Mouse (Mus musculus) embryonic facial prominence, embryonic 12.5 days (tissue): ENCODE measurements around the gene Foxd2. TPM values are rescaled to one million over a fixed set of nuclear protein-coding genes. Genes with fewer than 3 reads are reported as not detected.

Experiments
- ATAC-seq: fragments of 200-750 bp; cut with Nextera tagmentation; 2 replicates; pipeline ENCODE4 v1.8.0; 2017; ENCODE audit not compliant: insufficient number of reproducible peaks, insufficient read depth, low FRiP score, low TSS enrichment
- H3K27ac ChIP-seq: fragments of 300-500 bp; sonication (generic); 2 replicates; pipeline ENCODE4 v1.5.1; 2016; ENCODE audit warnings: mild to moderate bottlenecking
- H3K27me3 ChIP-seq: fragments of 300-500 bp; sonication (generic); 2 replicates; pipeline ENCODE4 v1.6.1; 2016; ENCODE audit warnings: mild to moderate bottlenecking, moderate library complexity
- H3K36me3 ChIP-seq: fragments of 300-500 bp; sonication (generic); 2 replicates; pipeline ENCODE4 v1.6.1; 2016; ENCODE audit warnings: mild to moderate bottlenecking
- H3K4me1 ChIP-seq: fragments of 300-500 bp; sonication (generic); 2 replicates; pipeline ENCODE4 v1.6.1; 2016
- H3K4me2 ChIP-seq: fragments of 300-500 bp; sonication (generic); replicated peaks from 2 replicates; pipeline ENCODE4 v1.6.1; 2016; ENCODE audit warnings: mild to moderate bottlenecking, moderate library complexity
- H3K4me3 ChIP-seq: fragments of 300-500 bp; sonication (generic); 2 replicates; pipeline ENCODE4 v1.5.1; 2016; ENCODE audit warnings: mild to moderate bottlenecking
- H3K9ac ChIP-seq: fragments of 300-500 bp; sonication (generic); 2 replicates; pipeline ENCODE4 v1.6.1; 2016; ENCODE audit warnings: mild to moderate bottlenecking, moderate library complexity
- H3K9me3 ChIP-seq: fragments of 300-500 bp; sonication (generic); 2 replicates; pipeline ENCODE4 v1.6.1; 2016; ENCODE audit warnings: mild to moderate bottlenecking, moderate library complexity
- WGBS: fragments of 180-500 bp; shearing (Covaris S2); methylation state at CpG from one replicate; pipeline ENCODE4 v1.1.7; 2016; 5-methylcytosine and 5-hydroxymethylcytosine counted together
- polyA plus RNA-seq: library from polyadenylated mRNA; unstranded; fragments of >200 nt; fragmentation: Nextera tagmentation; extraction: Ambion mirVana; gene quantifications from 2 replicates; pipeline ENCODE4 v1.2.1, GENCODE M21; 2016

Foxd2 gene
- polyA plus RNA-seq, 1 experiment from 2014 or later = 7.7 TPM

- H3K9me3 ChIP-seq = no peaks in the 10 kb centered on the region
- no peak overlapping the region for H3K27ac ChIP-seq
- no peak overlapping the region for H3K9ac ChIP-seq
- 0 out of 2 replicates have a peak overlapping the region, but pooled peaks have one; percentile 74 for H3K4me2 ChIP-seq
- H3K27me3 ChIP-seq = peaks cover 63% of the 10 kb centered on the region
- 23% methylated on average over 3 of the region's 3 CpGs for WGBS
- ATAC-seq = no peak
- H3K4me1 ChIP-seq = peaks cover 13% of the 10 kb centered on the region; the same call in 1 of the 2 replicates
- H3K36me3 ChIP-seq = 0 out of 2 replicates have a peak, but pooled peaks cover 3% of the 10 kb centered on the region
- no peak overlapping the region for H3K4me3 ChIP-seq
Observed at GRCm38 (mm10) chr4:114899885-114900284, 8.8 kb downstream of the Foxd2 start.

- Histone ChIP-seq H3K9me3 (no peaks in the 10 kb centered on the region), H3K36me3 (0 out of 2 replicates have a peak, but pooled peaks cover 3% of the 10 kb centered on the region), H3K9ac (no peak overlapping the region), H3K27me3 (peaks cover 51% of the 10 kb centered on the region), H3K4me3 (no peak overlapping the region), H3K4me1 (peaks cover 12% of the 10 kb centered on the region; the same call in 1 of the 2 replicates), H3K4me2 (no peak overlapping the region), H3K27ac (no peak overlapping the region)
- WGBS = 7% methylated on average over 4 of the region's 4 CpGs
- ATAC-seq = no peak
Observed at GRCm38 (mm10) chr4:114897853-114898252, 10.8 kb downstream of the Foxd2 start.

GRCm38 (mm10) chr4:114882232-114882631 lies 26.4 kb downstream of the Foxd2 start:
- 95% methylated on average over 1 of the region's 1 CpGs for WGBS
- H3K9me3 ChIP-seq = no peaks in the 10 kb centered on the region
- no peak overlapping the region for H3K4me3 ChIP-seq
- no peaks in the 10 kb centered on the region for H3K36me3 ChIP-seq
- no peaks in the 10 kb centered on the region for H3K4me1 ChIP-seq
- no peak overlapping the region for H3K27ac ChIP-seq
- H3K9ac ChIP-seq = no peak overlapping the region
- no peaks in the 10 kb centered on the region for H3K27me3 ChIP-seq
- ATAC-seq = no peak
- H3K4me2 ChIP-seq = no peak overlapping the region

GRCm38 (mm10) chr4:114876441-114876972 lies 32.2 kb downstream of the Foxd2 start:
- Histone ChIP-seq H3K4me1 (0 out of 2 replicates have a peak, but pooled peaks cover 5% of the 10 kb centered on the region), H3K4me3 (no peak overlapping the region), H3K36me3 (no peaks in the 10 kb centered on the region), H3K27me3 (no peaks in the 10 kb centered on the region), H3K9ac (no peak overlapping the region), H3K27ac (no peak overlapping the region), H3K4me2 (no peak overlapping the region), H3K9me3 (no peaks in the 10 kb centered on the region)
- ATAC-seq = no peak
- WGBS = 8% methylated on average over 8 of the region's 8 CpGs

DNA sequence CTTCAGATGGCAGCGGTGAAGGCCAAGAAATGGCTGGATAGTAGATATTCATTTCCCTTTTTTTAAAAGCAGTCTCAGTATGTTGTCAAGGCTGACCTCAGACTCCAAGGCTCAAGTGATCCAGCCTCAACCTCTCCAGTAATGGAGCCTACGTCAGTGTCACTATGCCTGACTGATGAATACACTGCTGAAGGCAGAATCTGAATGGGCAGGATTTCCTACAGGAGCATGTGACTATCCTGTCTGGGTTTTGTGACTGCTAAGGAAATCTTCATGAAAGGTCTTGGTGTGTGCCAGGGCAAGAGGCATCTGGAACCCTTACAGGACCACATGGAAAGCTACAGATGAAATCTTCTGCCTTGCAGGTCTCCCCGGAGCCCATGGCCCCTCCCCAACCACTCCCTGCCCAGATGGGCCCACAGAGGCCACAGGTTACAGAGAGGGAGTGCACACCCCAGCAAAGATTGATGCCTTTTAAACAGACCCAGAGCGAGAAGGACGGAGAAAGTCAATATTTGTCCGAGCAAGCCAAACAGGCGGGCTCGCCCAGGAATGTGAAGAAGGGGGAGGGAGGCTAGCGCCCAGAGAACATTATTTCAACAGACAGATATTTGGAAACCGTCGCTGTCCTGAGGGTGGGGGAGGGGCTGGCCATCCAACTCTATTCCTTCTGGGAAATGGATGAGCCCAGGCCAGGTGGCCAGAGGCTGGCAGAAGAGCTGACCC lies 38.7 kb downstream of the Foxd2 start:
- Histone ChIP-seq H3K36me3 (no peaks in the 10 kb centered on the region), H3K27me3 (0 out of 2 replicates have a peak, but pooled peaks cover 2% of the 10 kb centered on the region), H3K9ac (no peak overlapping the region), H3K4me1 (no peaks in the 10 kb centered on the region), H3K4me3 (no peak overlapping the region), H3K4me2 (no peak overlapping the region), H3K9me3 (no peaks in the 10 kb centered on the region), H3K27ac (no peak overlapping the region)
- ATAC-seq = no peak
- WGBS = 52% methylated on average over 11 of the region's 11 CpGs

GRCm38 (mm10) chr4:114863166-114863565 lies 45.5 kb downstream of the Foxd2 start:
- Histone ChIP-seq H3K9me3 (no peaks in the 10 kb centered on the region), H3K27me3 (peaks cover 4% of the 10 kb centered on the region; the same call in 1 of the 2 replicates), H3K4me2 (no peak overlapping the region), H3K4me1 (0 out of 2 replicates have a peak, but pooled peaks cover 3% of the 10 kb centered on the region), H3K27ac (no peak overlapping the region), H3K9ac (no peak overlapping the region), H3K4me3 (no peak overlapping the region), H3K36me3 (no peaks in the 10 kb centered on the region)
- ATAC-seq = no peak
- WGBS = 67% methylated on average over 5 of the region's 5 CpGs

DNA sequence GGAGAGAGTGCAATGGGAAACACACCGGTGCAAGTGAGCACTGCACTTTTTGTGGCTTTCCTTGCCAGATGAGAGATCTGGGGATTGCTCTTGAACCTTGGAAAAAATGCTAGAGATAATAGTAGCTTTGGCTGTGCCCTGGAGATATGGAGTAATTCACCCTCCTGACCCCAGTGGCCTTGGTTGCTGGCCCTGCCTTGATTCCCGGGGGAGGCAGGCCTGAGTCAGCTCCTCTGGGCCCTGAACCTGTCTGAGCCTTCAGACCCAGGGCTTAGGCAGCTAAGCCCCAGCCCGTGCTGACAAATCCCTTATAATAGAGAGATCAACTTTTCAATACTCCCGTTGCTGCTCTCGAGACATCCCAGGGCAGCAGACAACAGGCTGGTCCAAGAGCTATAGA lies 50.2 kb downstream of the Foxd2 start:
- H3K9ac ChIP-seq = no peak overlapping the region
- no peak overlapping the region for H3K4me2 ChIP-seq
- H3K36me3 ChIP-seq = no peaks in the 10 kb centered on the region
- H3K27ac ChIP-seq = no peak overlapping the region
- H3K4me3 ChIP-seq = no peak overlapping the region
- H3K9me3 ChIP-seq = no peaks in the 10 kb centered on the region
- ATAC-seq = no peak
- H3K27me3 ChIP-seq = peaks cover 2% of the 10 kb centered on the region; the same call in 1 of the 2 replicates
- WGBS = 42% methylated on average over 5 of the region's 5 CpGs
- H3K4me1 ChIP-seq = 0 out of 2 replicates have a peak, but pooled peaks cover 3% of the 10 kb centered on the region

Other genes starting within 250 kb of the Foxd2 start
- not detected in 2 replicates for gene Gm12830, start 87.2 kb downstream of the Foxd2 start, polyA plus RNA-seq
- 0.27 and 1.5 TPM in 2 replicates for gene Foxe3, start 17.1 kb upstream of the Foxd2 start, polyA plus RNA-seq
- 95.3 and 106 TPM in 2 replicates for gene Cmpk1, start 78.4 kb upstream of the Foxd2 start, polyA plus RNA-seq
- 13.2 and 17.7 TPM in 2 replicates for gene Stil, start 91.3 kb upstream of the Foxd2 start, polyA plus RNA-seq
- 2.3 and 2.5 TPM in 2 replicates for gene Tal1, start 147.6 kb upstream of the Foxd2 start, polyA plus RNA-seq
- 11.7 and 15.4 TPM in 2 replicates for gene Pdzk1ip1, start 179.8 kb upstream of the Foxd2 start, polyA plus RNA-seq
- gene Cyp4x1, start 225.4 kb upstream of the Foxd2 start, polyA plus RNA-seq = 0.51 and 0.56 TPM in 2 replicates